Mouse (Mus musculus) 3134 (cell line): ENCODE data around the gene Krt84.

Experiments
- DNase-seq: peaks from one replicate; pipeline ENCODE4 v3.0.0-alpha.2; 2011; ENCODE audit warnings: low spot score; ENCODE audit not compliant: insufficient read length; ENCODE audit errors: extremely low read depth

The Krt84 gene

GRCm38 (mm10) chr15:101497181-101497580 is 35.4 kb downstream of the Krt84 start:
- peak; percentile 62 for DNase-seq

- DNase-seq = no peak
Observed at GRCm38 (mm10) chr15:101495266-101495665, 37.4 kb downstream of the Krt84 start.

GRCm38 (mm10) chr15:101494203-101494602 is 38.4 kb downstream of the Krt84 start:
- DNase-seq = peak; percentile 23

GRCm38 (mm10) chr15:101493713-101494112 is 38.9 kb downstream of the Krt84 start:
- no peak for DNase-seq

GRCm38 (mm10) chr15:101492718-101493117 is 39.9 kb downstream of the Krt84 start:
- DNase-seq = no peak

GRCm38 (mm10) chr15:101491431-101491830 is 41.2 kb downstream of the Krt84 start, which contains the start of gene Krt83:
TSS of gene Krt83 (minus strand) at chr15:101491512.
- no peak for DNase-seq

- no peak for DNase-seq
Observed at GRCm38 (mm10) chr15:101485911-101486635, 46.5 kb downstream of the Krt84 start.

GRCm38 (mm10) chr15:101484939-101485338 is 47.7 kb downstream of the Krt84 start:
- no peak for DNase-seq

GRCm38 (mm10) chr15:101483646-101484045 is 49.0 kb downstream of the Krt84 start:
- DNase-seq = no peak

GRCm38 (mm10) chr15:101482056-101482455 is 50.6 kb downstream of the Krt84 start:
- DNase-seq = no peak

GRCm38 (mm10) chr15:101479666-101480060 is 53.0 kb downstream of the Krt84 start:
- no peak for DNase-seq

- DNase-seq = no peak
Observed at GRCm38 (mm10) chr15:101479007-101479665, 53.5 kb downstream of the Krt84 start.
